ENCODE assay signal across 9 mouse cellular contexts in the genomic region with DNA sequence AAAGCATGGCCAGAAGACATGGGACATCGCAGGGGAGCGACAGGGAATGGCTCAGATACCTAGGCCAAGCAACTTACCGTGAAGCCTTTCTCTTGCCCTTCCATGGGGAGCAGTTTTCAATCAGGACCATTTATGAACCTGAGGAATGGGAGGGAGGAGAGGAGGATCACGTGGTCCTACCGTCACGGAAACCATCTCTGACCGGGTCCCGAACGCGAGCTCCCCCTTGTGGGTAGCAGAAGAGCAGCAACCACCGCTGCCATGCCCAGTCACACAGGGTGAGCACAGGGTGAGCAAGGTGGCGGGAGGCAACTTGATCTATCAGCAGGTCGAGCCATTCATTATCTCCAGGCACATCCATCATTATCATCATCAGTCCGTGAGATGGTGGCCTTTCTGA. TPM values are rescaled to one million over a fixed set of nuclear protein-coding genes. Genes with fewer than 3 reads are reported as not detected.
DNase-seq lines count a peak whose midpoint lies in the region; ATAC-seq and TF ChIP-seq lines count a peak whose summit lies in the region.
"Had no signal": no experiment of that assay in that cellular context is flagged by ENCODE, and none has a peak within 500 bp of the region (broad histone marks: within the 10 kb centered on the region; RNA-seq: fewer than 3 reads in every experiment).

No protein-coding gene starts in this region.

- 21% methylated on average over 14 of the region's 14 CpGs for WGBS in hindbrain, postnatal 0 days

- no peaks in the 10 kb centered on the region for H3K36me3 ChIP-seq in hindbrain, postnatal 0 days (ENCODE audit: insufficient read depth, low read length)
- H3K36me3 ChIP-seq: lung, embryonic 15.5 days had no signal

- H3K4me3 ChIP-seq in layer of hippocampus, adult 2 months: no peak overlapping the region
- H3K4me3 ChIP-seq in hindbrain, postnatal 0 days (ENCODE audit: low read length): no peak overlapping the region
- H3K4me3 ChIP-seq: lung, embryonic 15.5 days had no signal

- no peaks in the 10 kb centered on the region for H3K9me3 ChIP-seq in hindbrain, postnatal 0 days (ENCODE audit: low read length)
- H3K9me3 ChIP-seq: lung, embryonic 15.5 days had no signal

- POLR2A ChIA-PET in Patski (lab: Charles Lee): no interaction called here

- no peak overlapping the region for H3K4me2 ChIP-seq in hindbrain, postnatal 0 days (ENCODE audit: low read depth, low read length)
- H3K4me2 ChIP-seq: lung, embryonic 15.5 days had no signal

- CTCF ChIA-PET in Patski (lab: Charles Lee): interaction anchor here (0.9 to 1.4 kb wide), 4 partner anchors 15 to 68 kb away, joined by 3 to 4 read pairs (median 3); no protein-coding TSS in a partner anchor

- peak; percentile 31 for ATAC-seq in Patski
- ATAC-seq in hindbrain, postnatal 0 days: peak; percentile 50; the same call in 1 of the 2 replicates

- no peaks in the 10 kb centered on the region for H3K4me1 ChIP-seq in hindbrain, postnatal 0 days (ENCODE audit: insufficient read depth, low read length)

- H3K9ac ChIP-seq in hindbrain, postnatal 0 days (replicated peaks; ENCODE audit: low read length): no peak overlapping the region
- H3K9ac ChIP-seq: lung, embryonic 15.5 days had no signal

- no peak overlapping the region for H3K27ac ChIP-seq in layer of hippocampus, adult 2 months
- no peak overlapping the region for H3K27ac ChIP-seq in hindbrain, postnatal 0 days
- H3K27ac ChIP-seq: lung, embryonic 15.5 days had no signal

- peaks cover 12% of the 10 kb centered on the region for H3K27me3 ChIP-seq in Patski
- no peaks in the 10 kb centered on the region for H3K27me3 ChIP-seq in hindbrain, postnatal 0 days (ENCODE audit: insufficient read depth, low read length)

- TF ChIP-seq CTCF in layer of hippocampus, adult 2 months (conservative IDR thresholded peaks at IDR 0.05): peak; percentile 85
- peak; percentile 84 for TF ChIP-seq CTCF in Patski (IDR thresholded peaks at IDR 0.05)
- TF ChIP-seq CTCF in hindbrain, postnatal 0 days (IDR thresholded peaks at IDR 0.05; ENCODE audit: low read depth): peak; percentile 77

- in situ Hi-C loops in Patski (cut with MboI; ENCODE audit: low pct_unique_long_range_greater_than_20kb): no loop called here

- peak in 1 of 2 experiments; percentile 53 for DNase-seq in layer of hippocampus, adult 2 months (ENCODE audit: low spot score in 2 of 2)
- no peak for DNase-seq in layer of hippocampus, adult 9-11 months
- DNase-seq in Patski (ENCODE audit: low read depth, low spot score): no peak
- DNase-seq in cerebellum, postnatal 10 days: peak; percentile 79 to 85
- peak; percentile 40 for DNase-seq in hindbrain, postnatal 0 days (ENCODE audit: low spot score)
- peak; percentile 61 for DNase-seq in lung, postnatal 14 days
- peak; percentile 60 to 80 for DNase-seq in spleen, postnatal 10 days (ENCODE audit: low spot score in 2 of 2)
- no peak for DNase-seq in right cerebral cortex, postnatal 14 days

RNA-seq across cellular contexts. Expression of gene Ccdc167, which starts 56.5 kb away (rescaled TPM):
- 10 to 100 TPM; 26.6 TPM for total RNA-seq in layer of hippocampus, adult 2 months (2021)
- polyA plus RNA-seq in Patski (2021): 9.6 TPM
- 9.7 and 14.4 TPM in 2 replicates for total RNA-seq in hindbrain, postnatal 0 days (2014; rRNA removed)
- polyA plus RNA-seq in hindbrain, postnatal 0 days (2015; fragmentation: Nextera tagmentation; extraction: Ambion mirVana): 9.8 and 11.3 TPM in 2 replicates

Comparison
In these comparisons a context has a peak if more than half of its experiments do, and no peak if none do; other contexts are left out.
1. DNase-seq: peak in cerebellum, postnatal 10 days (2 of 2), hindbrain, postnatal 0 days (single experiment), lung, postnatal 14 days (single experiment) and spleen, postnatal 10 days (2 of 2); none in layer of hippocampus, adult 9-11 months (single experiment), Patski (single experiment) and right cerebral cortex, postnatal 14 days (single experiment).
2. Peak in every context shown above with its lines, with median percentiles within 50 percentile points of each other: CTCF ChIP-seq.